Mouse (Mus musculus): ENCODE results near the gene Dyrk3.

GRCm38 (mm10) chr1:131175819-131176218 lies 37.7 kb upstream of the Dyrk3 start:
- TF ChIP-seq POLR2A (IDR thresholded peaks at IDR 0.05; ENCODE audit: insufficient read depth, low read length) = no peak
- no peak for TF ChIP-seq CTCF (IDR thresholded peaks at IDR 0.05; ENCODE audit: low read depth, low read length)

All from ES-Bruce4 (cell line).